Mouse (Mus musculus): ENCODE measurements around the gene Bptf. TPM values are rescaled to one million over a fixed set of nuclear protein-coding genes. Genes with fewer than 3 reads are reported as not detected.
"Not testable (repeated sequence)": the region's sequence is repeated elsewhere in the genome, so short reads cannot be mapped to it uniquely, and the experiment has no call there.

The Bptf gene
- polyA plus RNA-seq, 1 experiment = 11.8 TPM

GRCm38 (mm10) chr11:107140756-107141155 lies 8.8 kb upstream of the Bptf start:
- TF ChIP-seq POLR2A (IDR thresholded peaks at IDR 0.05; ENCODE audit: insufficient read length, low read depth) = no peak
- no peak for TF ChIP-seq E2F4 (IDR thresholded peaks at IDR 0.05; ENCODE audit: insufficient read depth)
- TF ChIP-seq MYOD1 (IDR thresholded peaks at IDR 0.05; ENCODE audit: control insufficient read depth in 1 of 3, insufficient read length in 2 of 3, low read depth in 2 of 3) = no peak
- no peak for TF ChIP-seq USF1 (IDR thresholded peaks at IDR 0.05; ENCODE audit: low read depth)
- no peak for TF ChIP-seq CEBPB (IDR thresholded peaks at IDR 0.05; ENCODE audit: insufficient read depth, poor library complexity, severe bottlenecking)
- TF ChIP-seq MYOG (IDR thresholded peaks at IDR 0.05; ENCODE audit: control insufficient read depth in 1 of 3, insufficient read depth in 1 of 3, insufficient read length in 2 of 3, low read depth in 2 of 3) = no peak
- TF ChIP-seq REST (IDR thresholded peaks at IDR 0.05; ENCODE audit: insufficient read depth, insufficient read length) = no peak
- no peak for TF ChIP-seq TCF3 (IDR thresholded peaks at IDR 0.05; ENCODE audit: insufficient read length, low read depth)
- no peak for TF ChIP-seq POLR2AphosphoS2 (IDR thresholded peaks at IDR 0.05; ENCODE audit: insufficient read length, low read depth)
- no peak for TF ChIP-seq TCF12 (IDR thresholded peaks at IDR 0.05; ENCODE audit: insufficient read depth, poor library complexity, severe bottlenecking)
- TF ChIP-seq SRF (IDR thresholded peaks at IDR 0.05; ENCODE audit: control insufficient read depth, insufficient read length, low read depth) = no peak
- TF ChIP-seq MAX (IDR thresholded peaks at IDR 0.05; ENCODE audit: low read depth) = no peak
- Histone ChIP-seq H3K4me3 (no peak overlapping the region), H3K27me3 (ENCODE audit: control insufficient read depth, insufficient read depth, insufficient read length) (no peaks in the 10 kb centered on the region), H3K36me3 (ENCODE audit: control insufficient read depth, insufficient read depth) (no peaks in the 10 kb centered on the region), H3ac (ENCODE audit: control insufficient read depth, insufficient read length) (no peak overlapping the region), H3K79me2 (ENCODE audit: control insufficient read depth, insufficient read depth) (no peaks in the 10 kb centered on the region), H3K4me2 (ENCODE audit: low read depth) (no peak overlapping the region)

DNA sequence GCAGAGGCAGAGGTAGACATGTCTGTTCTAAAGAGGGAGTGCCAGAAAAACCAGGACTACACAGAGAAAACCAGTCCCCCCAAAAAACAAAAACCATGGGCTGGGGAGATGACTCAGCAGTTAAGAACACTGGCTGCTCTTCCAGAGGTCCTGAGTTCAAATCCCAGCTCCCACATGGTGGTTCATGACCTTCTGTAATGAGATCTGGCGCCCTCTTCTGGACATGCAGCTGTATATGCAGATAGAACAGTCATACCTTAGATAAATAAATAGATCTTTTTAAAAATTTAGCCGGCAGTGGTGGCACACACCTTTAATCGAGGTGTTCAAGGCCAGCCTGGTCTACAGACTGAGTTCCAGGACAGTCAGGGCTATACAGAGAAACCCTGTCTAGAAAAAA lies 6.7 kb upstream of the Bptf start:
- Histone ChIP-seq H3K4me3 (no peak overlapping the region), H3K36me3 (ENCODE audit: control insufficient read depth, insufficient read depth) (no peaks in the 10 kb centered on the region), H3K79me2 (ENCODE audit: control insufficient read depth, insufficient read depth) (no peaks in the 10 kb centered on the region), H3K4me2 (ENCODE audit: low read depth) (no peak overlapping the region), H3K27me3 (ENCODE audit: control insufficient read depth, insufficient read depth, insufficient read length) (no peaks in the 10 kb centered on the region), H3ac (ENCODE audit: control insufficient read depth, insufficient read length) (no peak overlapping the region)
- TF ChIP-seq POLR2AphosphoS2 (IDR thresholded peaks at IDR 0.05; ENCODE audit: insufficient read length, low read depth) = no peak
- TF ChIP-seq REST (IDR thresholded peaks at IDR 0.05; ENCODE audit: insufficient read depth, insufficient read length) = no peak
- TF ChIP-seq POLR2A (IDR thresholded peaks at IDR 0.05; ENCODE audit: insufficient read length, low read depth) = no peak
- no peak for TF ChIP-seq MYOD1 (IDR thresholded peaks at IDR 0.05; ENCODE audit: control insufficient read depth in 1 of 3, insufficient read length in 2 of 3, low read depth in 2 of 3)
- no peak for TF ChIP-seq USF1 (IDR thresholded peaks at IDR 0.05; ENCODE audit: low read depth)
- no peak for TF ChIP-seq TCF12 (IDR thresholded peaks at IDR 0.05; ENCODE audit: insufficient read depth, poor library complexity, severe bottlenecking)
- no peak for TF ChIP-seq SRF (IDR thresholded peaks at IDR 0.05; ENCODE audit: control insufficient read depth, insufficient read length, low read depth)
- TF ChIP-seq E2F4 (IDR thresholded peaks at IDR 0.05; ENCODE audit: insufficient read depth) = no peak
- no peak for TF ChIP-seq MYOG (IDR thresholded peaks at IDR 0.05; ENCODE audit: control insufficient read depth in 1 of 3, insufficient read depth in 1 of 3, insufficient read length in 2 of 3, low read depth in 2 of 3)
- TF ChIP-seq TCF3 (IDR thresholded peaks at IDR 0.05; ENCODE audit: insufficient read length, low read depth) = no peak
- TF ChIP-seq MAX (IDR thresholded peaks at IDR 0.05; ENCODE audit: low read depth) = no peak
- no peak for TF ChIP-seq CEBPB (IDR thresholded peaks at IDR 0.05; ENCODE audit: insufficient read depth, poor library complexity, severe bottlenecking)

- TF ChIP-seq MYOD1 (IDR thresholded peaks at IDR 0.05; ENCODE audit: control insufficient read depth in 1 of 3, insufficient read length in 2 of 3, low read depth in 2 of 3) (no peak), POLR2AphosphoS2 (IDR thresholded peaks at IDR 0.05; ENCODE audit: insufficient read length, low read depth) (no peak), E2F4 (IDR thresholded peaks at IDR 0.05; ENCODE audit: insufficient read depth) (no peak), MYOG (IDR thresholded peaks at IDR 0.05; ENCODE audit: control insufficient read depth in 1 of 3, insufficient read depth in 1 of 3, insufficient read length in 2 of 3, low read depth in 2 of 3) (no peak), REST (IDR thresholded peaks at IDR 0.05; ENCODE audit: insufficient read depth, insufficient read length) (no peak), MAX (IDR thresholded peaks at IDR 0.05; ENCODE audit: low read depth) (no peak), POLR2A (IDR thresholded peaks at IDR 0.05; ENCODE audit: insufficient read length, low read depth) (no peak), SRF (IDR thresholded peaks at IDR 0.05; ENCODE audit: control insufficient read depth, insufficient read length, low read depth) (no peak), USF1 (IDR thresholded peaks at IDR 0.05; ENCODE audit: low read depth) (no peak)
- H3K4me2 ChIP-seq (ENCODE audit: low read depth) = no peak overlapping the region
Observed at GRCm38 (mm10) chr11:107137593-107137992, 5.7 kb upstream of the Bptf start.

DNA sequence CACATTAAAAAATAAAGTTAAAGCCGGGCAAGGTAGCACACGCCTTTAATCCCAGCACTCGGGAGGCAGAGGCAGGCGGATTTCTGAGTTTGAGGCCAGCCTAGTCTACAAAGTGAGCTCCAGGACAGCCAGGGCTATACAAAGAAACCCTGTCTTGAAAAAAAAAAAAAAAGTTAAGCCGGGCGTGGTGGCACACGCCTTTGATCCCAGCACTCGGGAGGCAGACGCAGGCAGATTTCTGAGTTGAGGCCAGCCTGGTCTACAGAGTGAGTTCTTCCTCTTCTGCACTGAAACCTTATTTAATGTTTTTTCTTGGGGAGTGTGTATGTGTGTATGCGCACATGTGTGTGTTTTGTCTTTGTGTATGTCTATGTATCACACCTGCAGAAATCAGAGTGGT lies 4.5 kb upstream of the Bptf start:
- H3K4me2 ChIP-seq (ENCODE audit: low read depth); H3K36me3 ChIP-seq (ENCODE audit: control insufficient read depth, insufficient read depth); H3ac ChIP-seq (ENCODE audit: control insufficient read depth, insufficient read length); H3K4me3 ChIP-seq; H3K27me3 ChIP-seq (ENCODE audit: control insufficient read depth, insufficient read depth, insufficient read length); H3K79me2 ChIP-seq (ENCODE audit: control insufficient read depth, insufficient read depth): not testable (repeated sequence)

More at GRCm38 (mm10) chr11:107137593-107137992, 5.7 kb upstream of the Bptf start:
- Histone ChIP-seq H3K36me3 (ENCODE audit: control insufficient read depth, insufficient read depth) (no peaks in the 10 kb centered on the region), H3K27me3 (ENCODE audit: control insufficient read depth, insufficient read depth, insufficient read length) (no peaks in the 10 kb centered on the region), H3K79me2 (ENCODE audit: control insufficient read depth, insufficient read depth) (no peaks in the 10 kb centered on the region), H3K4me3 (no peak overlapping the region), H3ac (ENCODE audit: control insufficient read depth, insufficient read length) (no peak overlapping the region)

- no peak overlapping the region for H3ac ChIP-seq (ENCODE audit: control insufficient read depth, insufficient read length)
- no peak overlapping the region for H3K4me2 ChIP-seq (ENCODE audit: low read depth)
- no peak overlapping the region for H3K4me3 ChIP-seq
- H3K79me2 ChIP-seq (ENCODE audit: control insufficient read depth, insufficient read depth) = peaks cover 7% of the 10 kb centered on the region
- no peaks in the 10 kb centered on the region for H3K27me3 ChIP-seq (ENCODE audit: control insufficient read depth, insufficient read depth, insufficient read length)
- H3K36me3 ChIP-seq (ENCODE audit: control insufficient read depth, insufficient read depth) = no peaks in the 10 kb centered on the region
- TF ChIP-seq USF1 (IDR thresholded peaks at IDR 0.05; ENCODE audit: low read depth) = no peak
- TF ChIP-seq POLR2A (IDR thresholded peaks at IDR 0.05; ENCODE audit: insufficient read length, low read depth) = no peak
- no peak for TF ChIP-seq MYOD1 (IDR thresholded peaks at IDR 0.05; ENCODE audit: control insufficient read depth in 1 of 3, insufficient read length in 2 of 3, low read depth in 2 of 3)
- no peak for TF ChIP-seq E2F4 (IDR thresholded peaks at IDR 0.05; ENCODE audit: insufficient read depth)
- TF ChIP-seq REST (IDR thresholded peaks at IDR 0.05; ENCODE audit: insufficient read depth, insufficient read length) = no peak
- TF ChIP-seq MYOG (IDR thresholded peaks at IDR 0.05; ENCODE audit: control insufficient read depth in 1 of 3, insufficient read depth in 1 of 3, insufficient read length in 2 of 3, low read depth in 2 of 3) = no peak
- no peak for TF ChIP-seq TCF12 (IDR thresholded peaks at IDR 0.05; ENCODE audit: insufficient read depth, poor library complexity, severe bottlenecking)
- TF ChIP-seq POLR2AphosphoS2 (IDR thresholded peaks at IDR 0.05; ENCODE audit: insufficient read length, low read depth) = no peak
- no peak for TF ChIP-seq MAX (IDR thresholded peaks at IDR 0.05; ENCODE audit: low read depth)
- no peak for TF ChIP-seq SRF (IDR thresholded peaks at IDR 0.05; ENCODE audit: control insufficient read depth, insufficient read length, low read depth)
- TF ChIP-seq CEBPB (IDR thresholded peaks at IDR 0.05; ENCODE audit: insufficient read depth, poor library complexity, severe bottlenecking) = no peak
- no peak for TF ChIP-seq TCF3 (IDR thresholded peaks at IDR 0.05; ENCODE audit: insufficient read length, low read depth)
Observed at GRCm38 (mm10) chr11:107135741-107136140, 3.8 kb upstream of the Bptf start.

Measured in myocyte (in vitro differentiated cells).